Mouse (Mus musculus): ENCODE results near the gene Cnnm2. TPM values are rescaled to one million over a fixed set of nuclear protein-coding genes. Genes with fewer than 3 reads are reported as not detected.

Cnnm2 gene
- 30.5 and 75.4 TPM in 2 replicates for polyA plus RNA-seq (2012; rRNA removed; ENCODE audit: low replicate concordance)

DNA sequence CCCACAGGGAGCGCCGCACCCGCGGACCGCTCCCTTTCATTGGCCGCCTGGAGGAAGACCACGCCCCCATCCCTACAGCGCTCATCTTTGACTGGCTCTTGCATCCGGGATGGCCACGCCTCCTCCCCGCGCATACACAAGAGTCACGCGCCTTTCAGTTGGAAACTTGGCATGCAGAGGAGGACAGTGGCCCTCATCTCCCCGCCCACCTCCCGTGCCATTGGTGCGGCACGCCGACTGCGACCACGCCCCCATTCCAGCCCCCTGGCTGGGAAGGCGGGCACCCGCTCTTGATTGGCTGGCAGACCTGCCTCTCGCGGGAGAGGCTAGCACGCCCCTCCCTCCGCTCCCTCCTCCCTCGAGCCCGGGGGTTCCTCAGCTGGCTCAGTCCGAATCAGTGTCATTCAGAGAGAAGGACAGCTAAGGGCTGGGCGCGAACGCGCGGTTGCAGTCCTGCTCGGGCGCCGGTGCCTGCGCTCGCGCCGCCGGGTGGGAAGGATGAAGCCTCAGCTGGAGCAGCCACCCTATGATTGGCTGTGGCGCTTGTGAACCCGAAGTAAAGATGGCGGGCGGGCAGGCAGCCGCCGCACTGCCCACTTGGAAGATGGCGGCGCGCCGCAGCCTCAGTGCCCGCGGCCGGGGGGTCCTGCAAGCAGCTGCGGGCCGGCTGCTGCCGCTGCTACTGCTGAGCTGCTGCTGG lies at the start of gene Cnnm2:
Gene Cnnm2 (plus strand): TSS at position 350 of the 700 bp plus-strand sequence.

Other genes starting within 250 kb of the Cnnm2 start
- 31.8 and 31.9 TPM in 2 replicates for gene Arl3, start 188.4 kb upstream of the Cnnm2 start, polyA plus RNA-seq (2012; rRNA removed; ENCODE audit: low replicate concordance)
- gene Sfxn2, start 188.2 kb upstream of the Cnnm2 start, polyA plus RNA-seq (2012; rRNA removed; ENCODE audit: low replicate concordance): 8.4 and 10.4 TPM in 2 replicates
- gene Wbp1l, start 162.5 kb upstream of the Cnnm2 start, polyA plus RNA-seq (2012; rRNA removed; ENCODE audit: low replicate concordance): 73.3 and 82.1 TPM in 2 replicates
- gene Cyp17a1, start 88.4 kb upstream of the Cnnm2 start, polyA plus RNA-seq (2012; rRNA removed; ENCODE audit: low replicate concordance): 0.05 and 0.27 TPM in 2 replicates
- gene Borcs7, start 71.7 kb upstream of the Cnnm2 start, polyA plus RNA-seq (2012; rRNA removed; ENCODE audit: low replicate concordance): 8.3 and 11.1 TPM in 2 replicates
- 10.3 and 17.4 TPM in 2 replicates for gene As3mt, start 54.1 kb upstream of the Cnnm2 start, polyA plus RNA-seq (2012; rRNA removed; ENCODE audit: low replicate concordance)